In genomic region chr5:119402651-119403050, GRCm38 (mm10) we compare ENCODE assay signal across 19 mouse cellular contexts.
DNase-seq lines count a peak whose midpoint lies in the region; ATAC-seq and TF ChIP-seq lines count a peak whose summit lies in the region.
"Had no signal": no experiment of that assay in that cellular context is flagged by ENCODE, and none has a peak within 500 bp of the region (broad histone marks: within the 10 kb centered on the region; RNA-seq: fewer than 3 reads in every experiment).

No protein-coding gene starts in this region.

- no peak overlapping the region for H3K9ac ChIP-seq in stomach, embryonic 15.5 days
- H3K9ac ChIP-seq: forebrain, embryonic 12.5 days; hindbrain, embryonic 14.5 days; midbrain, embryonic 13.5 days; neural tube, embryonic 15.5 days had no signal

- no peak for TF ChIP-seq CTCF in gastrocnemius, adult 2 months (IDR thresholded peaks at IDR 0.05)

- peak overlapping the region; percentile 52 for H3K4me3 ChIP-seq in gastrocnemius, adult 2 months
- H3K4me3 ChIP-seq in stomach, embryonic 15.5 days (replicated peaks): no peak overlapping the region
- H3K4me3 ChIP-seq: forebrain, embryonic 12.5 days; midbrain, embryonic 13.5 days; neural tube, embryonic 15.5 days had no signal

- WGBS in stomach, embryonic 15.5 days: 61% methylated on average over 17 of the region's 17 CpGs

- intact Hi-C loops in gastrocnemius, adult 2 months (cut with DNase I): no loop called here

- H3K4me2 ChIP-seq in stomach, embryonic 15.5 days: no peak overlapping the region
- H3K4me2 ChIP-seq: forebrain, embryonic 12.5 days; hindbrain, embryonic 14.5 days; midbrain, embryonic 13.5 days; neural tube, embryonic 15.5 days had no signal

- peak overlapping the region; percentile 63 for H3K27ac ChIP-seq in gastrocnemius, adult 2 months
- H3K27ac ChIP-seq in stomach, embryonic 15.5 days: peak overlapping the region; percentile 51; the same call in 1 of the 2 replicates
- H3K27ac ChIP-seq: forebrain, embryonic 12.5 days; hindbrain, embryonic 14.5 days; macrophage; midbrain, embryonic 13.5 days; neural tube, embryonic 15.5 days had no signal

- H3K36me3 ChIP-seq in stomach, embryonic 15.5 days: no peaks in the 10 kb centered on the region
- H3K36me3 ChIP-seq: forebrain, embryonic 12.5 days; midbrain, embryonic 13.5 days; neural tube, embryonic 15.5 days had no signal

- H3K9me3 ChIP-seq in stomach, embryonic 15.5 days: no peaks in the 10 kb centered on the region
- H3K9me3 ChIP-seq: forebrain, embryonic 12.5 days; neural tube, embryonic 15.5 days had no signal

- ATAC-seq in stomach, embryonic 15.5 days (ENCODE audit: insufficient read depth, low FRiP score, low read depth): no peak
- ATAC-seq: activated CD4-positive, CD25-positive, alpha-beta regulatory T cell, adult 4 months; midbrain, embryonic 13.5 days had no signal

- no peak for DNase-seq in gastrocnemius, adult 2 months
- DNase-seq in gastrocnemius, postnatal 25 days: no peak
- DNase-seq in layer of hippocampus, postnatal 10 days (ENCODE audit: low spot score in 2 of 2): peak; percentile 16 to 18
- no peak for DNase-seq in layer of hippocampus, postnatal 14 days (ENCODE audit: low spot score in 2 of 2)
- peak; percentile 37 to 41 for DNase-seq in right cerebral cortex, postnatal 10 days (ENCODE audit: low spot score in 2 of 2)
- no peak for DNase-seq in right cerebral cortex, adult 18-20 months
- DNase-seq in adrenal gland, postnatal 14 days: no peak
- DNase-seq: cerebellum, adult 9-11 months; kidney, adult 11 months; kidney, postnatal 14 days; spleen, adult 18-20 months had no signal

- H3K27me3 ChIP-seq in stomach, embryonic 15.5 days (replicated peaks): no peaks in the 10 kb centered on the region
- H3K27me3 ChIP-seq: CH12.LX; midbrain, embryonic 13.5 days; neural tube, embryonic 15.5 days had no signal

- peaks cover 10% of the 10 kb centered on the region; the same call in 1 of the 2 replicates for H3K4me1 ChIP-seq in stomach, embryonic 15.5 days

Comparison
In these comparisons a context has a peak if more than half of its experiments do, and no peak if none do; other contexts are left out.
1. DNase-seq: peak in layer of hippocampus, postnatal 10 days (2 of 2) and right cerebral cortex, postnatal 10 days (2 of 2); none in gastrocnemius, adult 2 months (single experiment), gastrocnemius, postnatal 25 days (single experiment), layer of hippocampus, postnatal 14 days (0 of 2), right cerebral cortex, adult 18-20 months (single experiment) and adrenal gland, postnatal 14 days (single experiment).